Mouse (Mus musculus): Measurements from ENCODE around the gene Smarcb1. TPM values are rescaled to one million over a fixed set of nuclear protein-coding genes. Genes with fewer than 3 reads are reported as not detected.
A peak's percentile ranks its signal among the peaks of the same experiment; 100 is the strongest.
"Not testable (repeated sequence)": the region's sequence is repeated elsewhere in the genome, so short reads cannot be mapped to it uniquely, and the experiment has no call there.

Smarcb1 gene
- polyA plus RNA-seq, 1 experiment: 71.1 TPM

GRCm38 (mm10) chr10:75889406-75890153 lies 31.8 kb downstream of the Smarcb1 start:
- Histone ChIP-seq H3K4me1 (ENCODE audit: control insufficient read depth, insufficient read depth, low read length) (no peaks in the 10 kb centered on the region), H3K4me3 (ENCODE audit: low read depth, low read length) (no peak overlapping the region), H3K36me3 (ENCODE audit: control insufficient read depth, insufficient read depth, low read length, poor library complexity, severe bottlenecking) (no peaks in the 10 kb centered on the region), H3K9me3 (replicated peaks; ENCODE audit: control insufficient read depth, insufficient read depth, low read length, poor library complexity, severe bottlenecking) (no peaks in the 10 kb centered on the region), H3K27me3 (ENCODE audit: control insufficient read depth, insufficient read depth, low read length, poor library complexity, severe bottlenecking) (no peaks in the 10 kb centered on the region), H3K27ac (ENCODE audit: insufficient read depth, low read length) (no peak overlapping the region), H3K9ac (ENCODE audit: low read depth, poor library complexity, severe bottlenecking) (no peak overlapping the region)
- TF ChIP-seq EP300 (IDR thresholded peaks at IDR 0.05; ENCODE audit: insufficient read depth, low read depth, low read length): no peak
- no peak for TF ChIP-seq CTCF (IDR thresholded peaks at IDR 0.05; ENCODE audit: low read depth, low read length)
- no peak for TF ChIP-seq POLR2A (IDR thresholded peaks at IDR 0.05; ENCODE audit: insufficient read depth, low read length)

GRCm38 (mm10) chr10:75887504-75887903 lies 33.9 kb downstream of the Smarcb1 start:
- H3K9ac ChIP-seq (ENCODE audit: low read depth, poor library complexity, severe bottlenecking); H3K36me3 ChIP-seq (ENCODE audit: control insufficient read depth, insufficient read depth, low read length, poor library complexity, severe bottlenecking); H3K4me1 ChIP-seq (ENCODE audit: control insufficient read depth, insufficient read depth, low read length); H3K9me3 ChIP-seq (replicated peaks; ENCODE audit: control insufficient read depth, insufficient read depth, low read length, poor library complexity, severe bottlenecking); H3K27ac ChIP-seq (ENCODE audit: insufficient read depth, low read length); H3K27me3 ChIP-seq (ENCODE audit: control insufficient read depth, insufficient read depth, low read length, poor library complexity, severe bottlenecking); H3K4me3 ChIP-seq (ENCODE audit: low read depth, low read length): not testable (repeated sequence)

GRCm38 (mm10) chr10:75884742-75885141 lies 36.7 kb downstream of the Smarcb1 start:
- H3K4me3 ChIP-seq (ENCODE audit: low read depth, low read length): no peak overlapping the region
- H3K9me3 ChIP-seq (replicated peaks; ENCODE audit: control insufficient read depth, insufficient read depth, low read length, poor library complexity, severe bottlenecking): no peaks in the 10 kb centered on the region
- no peak for TF ChIP-seq CTCF (IDR thresholded peaks at IDR 0.05; ENCODE audit: low read depth, low read length)
- H3K27ac ChIP-seq (ENCODE audit: insufficient read depth, low read length): no peak overlapping the region
- H3K27me3 ChIP-seq (ENCODE audit: control insufficient read depth, insufficient read depth, low read length, poor library complexity, severe bottlenecking): no peaks in the 10 kb centered on the region
- no peaks in the 10 kb centered on the region for H3K36me3 ChIP-seq (ENCODE audit: control insufficient read depth, insufficient read depth, low read length, poor library complexity, severe bottlenecking)
- H3K4me1 ChIP-seq (ENCODE audit: control insufficient read depth, insufficient read depth, low read length): peaks cover 2% of the 10 kb centered on the region
- no peak overlapping the region for H3K9ac ChIP-seq (ENCODE audit: low read depth, poor library complexity, severe bottlenecking)

GRCm38 (mm10) chr10:75883232-75883552 lies 38.2 kb downstream of the Smarcb1 start:
- peak overlapping the region; percentile 47 for H3K4me3 ChIP-seq (ENCODE audit: low read depth, low read length)
- peaks cover 2% of the 10 kb centered on the region for H3K4me1 ChIP-seq (ENCODE audit: control insufficient read depth, insufficient read depth, low read length)
- H3K27ac ChIP-seq (ENCODE audit: insufficient read depth, low read length): peak overlapping the region; percentile 97
- TF ChIP-seq EP300 (IDR thresholded peaks at IDR 0.05; ENCODE audit: insufficient read depth, low read depth, low read length) (peak; percentile 36; the same call in 1 of the 2 replicates), POLR2A (IDR thresholded peaks at IDR 0.05; ENCODE audit: insufficient read depth, low read length) (no peak), CTCF (IDR thresholded peaks at IDR 0.05; ENCODE audit: low read depth, low read length) (peak; percentile 62)
- H3K9me3 ChIP-seq (replicated peaks; ENCODE audit: control insufficient read depth, insufficient read depth, low read length, poor library complexity, severe bottlenecking): no peaks in the 10 kb centered on the region
- no peaks in the 10 kb centered on the region for H3K27me3 ChIP-seq (ENCODE audit: control insufficient read depth, insufficient read depth, low read length, poor library complexity, severe bottlenecking)
- no peaks in the 10 kb centered on the region for H3K36me3 ChIP-seq (ENCODE audit: control insufficient read depth, insufficient read depth, low read length, poor library complexity, severe bottlenecking)
- peak overlapping the region; percentile 82 for H3K9ac ChIP-seq (ENCODE audit: low read depth, poor library complexity, severe bottlenecking)

GRCm38 (mm10) chr10:75882433-75883231 lies 38.8 kb downstream of the Smarcb1 start:
- H3K27me3 ChIP-seq (ENCODE audit: control insufficient read depth, insufficient read depth, low read length, poor library complexity, severe bottlenecking): no peaks in the 10 kb centered on the region
- peak overlapping the region; percentile 97 for H3K27ac ChIP-seq (ENCODE audit: insufficient read depth, low read length)
- H3K9ac ChIP-seq (ENCODE audit: low read depth, poor library complexity, severe bottlenecking): peak overlapping the region; percentile 82
- H3K9me3 ChIP-seq (replicated peaks; ENCODE audit: control insufficient read depth, insufficient read depth, low read length, poor library complexity, severe bottlenecking): no peaks in the 10 kb centered on the region
- peaks cover 2% of the 10 kb centered on the region for H3K4me1 ChIP-seq (ENCODE audit: control insufficient read depth, insufficient read depth, low read length)
- peak overlapping the region; percentile 47 for H3K4me3 ChIP-seq (ENCODE audit: low read depth, low read length)
- TF ChIP-seq EP300 (IDR thresholded peaks at IDR 0.05; ENCODE audit: insufficient read depth, low read depth, low read length): no peak
- TF ChIP-seq POLR2A (IDR thresholded peaks at IDR 0.05; ENCODE audit: insufficient read depth, low read length): no peak
- TF ChIP-seq CTCF (IDR thresholded peaks at IDR 0.05; ENCODE audit: low read depth, low read length): no peak
- no peaks in the 10 kb centered on the region for H3K36me3 ChIP-seq (ENCODE audit: control insufficient read depth, insufficient read depth, low read length, poor library complexity, severe bottlenecking)
